Mouse (Mus musculus): ENCODE data around the gene Fgfr1op2.
"Not testable (repeated sequence)": the region's sequence is repeated elsewhere in the genome, so short reads cannot be mapped to it uniquely, and the experiment has no call there.

- TF ChIP-seq CTCF (IDR thresholded peaks at IDR 0.05; ENCODE audit: control insufficient read depth, insufficient read depth, low read length); POLR2A (IDR thresholded peaks at IDR 0.05; ENCODE audit: borderline replicate concordance, control insufficient read depth, low read depth, low read length): not testable (repeated sequence)
These were observed 14.5 kb upstream of the Fgfr1op2 start for GRCm38 (mm10) chr6:146562461-146562860.
